Mouse (Mus musculus): Measurements from ENCODE around the gene Zfp72.

GRCm38 (mm10) chr13:74349566-74350434 lies 40.8 kb downstream of the Zfp72 start, which contains the start of the genes Sdha and Ccdc127:
- TF ChIP-seq CTCF (IDR thresholded peaks at IDR 0.05; ENCODE audit: control insufficient read depth, insufficient read depth, low read length), result no peak
- peak; percentile 93 for TF ChIP-seq POLR2A (IDR thresholded peaks at IDR 0.05; ENCODE audit: borderline replicate concordance, control insufficient read depth, low read depth, low read length)

All from bone marrow, adult 2 months (tissue).